Mouse (Mus musculus) yolk sac, embryonic 10.5 days (tissue): ENCODE data around the gene Bex4.
A peak's percentile ranks its signal among the peaks of the same experiment; 100 is the strongest.
"Not testable (repeated sequence)": the region's sequence is repeated elsewhere in the genome, so short reads cannot be mapped to it uniquely, and the experiment has no call there.

Experiments
- DNase-seq: peaks from one replicate; pipeline ENCODE4 v3.0.0-alpha.2; 2017; ENCODE audit warnings: low spot score

Bex4 gene

DNA sequence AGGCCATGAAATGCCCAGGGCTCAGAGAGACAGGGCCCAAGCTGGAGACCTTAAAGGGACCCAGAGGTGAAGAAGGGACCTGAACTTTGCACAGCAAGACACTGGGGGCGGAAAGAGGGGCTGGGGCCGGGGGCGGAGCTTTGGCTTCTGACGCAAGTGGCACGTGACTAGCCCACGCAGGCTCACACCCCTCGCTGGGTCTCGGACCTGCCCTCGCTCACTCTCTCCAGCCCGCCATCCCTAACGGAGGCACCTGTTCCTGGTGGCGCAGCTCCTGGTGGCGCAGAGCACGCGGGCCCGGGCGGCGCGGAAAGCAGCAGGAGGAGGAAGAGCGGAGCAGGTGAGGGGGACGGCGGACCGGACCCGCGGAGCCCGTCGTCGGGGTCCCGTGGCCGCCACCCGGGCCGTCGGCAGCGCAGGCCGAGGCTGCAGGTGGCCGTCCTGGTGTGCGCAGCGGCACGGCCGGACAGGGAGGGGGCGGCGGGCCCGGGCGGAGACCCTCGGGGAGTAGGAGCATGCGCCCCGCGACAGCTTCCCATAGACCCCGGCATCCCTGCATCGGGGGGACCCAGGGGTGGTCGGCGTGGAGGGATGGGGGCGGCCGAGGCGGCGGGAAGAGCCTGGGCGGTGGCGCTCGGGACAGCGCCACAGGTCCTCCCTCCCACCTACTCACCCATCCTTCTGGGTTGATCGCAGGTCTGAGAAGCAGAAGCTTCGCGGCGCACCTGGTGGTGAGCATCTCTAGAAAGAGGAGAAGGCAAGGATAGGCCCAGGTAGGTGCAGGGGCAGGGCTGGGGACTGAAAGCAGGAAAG is at the start of gene Bex4:
Bex4 (plus strand) TSS at position 170 of the 813 bp plus-strand sequence.
- DNase-seq: not testable (repeated sequence)

DNA sequence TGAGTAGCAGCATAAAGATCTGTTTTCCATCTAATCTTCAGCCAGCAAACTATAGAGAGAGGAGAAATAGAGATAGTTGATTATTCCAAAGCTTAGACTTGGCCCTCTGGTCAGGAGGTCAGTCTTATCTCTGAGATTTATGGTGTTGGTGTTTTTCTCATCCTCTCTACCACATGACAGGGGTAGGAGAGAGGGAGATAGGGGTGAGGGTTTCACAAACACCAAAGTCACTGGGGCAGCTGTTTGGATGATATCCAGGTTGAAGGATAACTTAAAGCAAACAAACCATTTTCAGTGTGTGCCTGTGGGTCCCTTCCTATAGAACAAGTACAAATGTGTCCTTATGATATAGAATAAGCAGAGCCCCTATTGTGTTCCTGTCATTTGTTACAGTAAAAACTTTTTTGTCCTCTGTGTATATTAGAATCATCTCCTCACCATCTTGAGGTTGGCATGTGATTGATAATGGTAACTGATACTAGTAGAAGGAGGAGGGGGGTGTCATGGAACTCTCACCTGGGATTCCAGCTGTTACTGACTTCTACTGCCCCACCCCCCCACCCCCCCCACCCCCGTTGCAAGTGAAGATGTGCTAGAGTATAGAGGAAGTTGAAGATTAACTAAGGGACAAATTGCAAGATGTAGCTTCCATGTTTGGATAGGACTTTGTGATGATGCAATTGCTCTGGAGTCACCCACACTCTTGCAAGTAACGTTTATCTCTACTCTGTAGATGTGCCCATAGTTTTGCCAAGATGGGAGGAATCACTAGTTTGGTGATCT is 46.1 kb upstream of the Bex4 start:
- peak; percentile 70 for DNase-seq

DNA sequence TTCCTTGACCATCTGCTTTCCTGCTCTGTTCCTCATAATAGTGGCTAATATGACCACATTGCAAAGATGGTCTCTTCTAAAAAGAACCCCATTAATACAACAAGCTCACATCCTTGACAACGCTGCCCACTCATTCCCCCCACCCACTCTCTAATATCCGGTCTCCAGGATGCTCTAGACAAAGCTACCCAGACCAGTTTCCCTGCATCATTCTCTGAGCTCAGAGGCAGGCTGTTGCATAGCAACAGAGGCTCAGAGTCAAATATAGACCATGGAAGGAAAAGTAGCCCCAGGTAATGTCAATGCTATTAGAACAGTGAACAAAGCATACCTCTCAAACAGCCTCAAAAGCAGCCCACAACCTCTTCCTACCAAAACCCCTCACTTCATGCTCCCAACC is 44.4 kb upstream of the Bex4 start:
- DNase-seq: no peak

DNA sequence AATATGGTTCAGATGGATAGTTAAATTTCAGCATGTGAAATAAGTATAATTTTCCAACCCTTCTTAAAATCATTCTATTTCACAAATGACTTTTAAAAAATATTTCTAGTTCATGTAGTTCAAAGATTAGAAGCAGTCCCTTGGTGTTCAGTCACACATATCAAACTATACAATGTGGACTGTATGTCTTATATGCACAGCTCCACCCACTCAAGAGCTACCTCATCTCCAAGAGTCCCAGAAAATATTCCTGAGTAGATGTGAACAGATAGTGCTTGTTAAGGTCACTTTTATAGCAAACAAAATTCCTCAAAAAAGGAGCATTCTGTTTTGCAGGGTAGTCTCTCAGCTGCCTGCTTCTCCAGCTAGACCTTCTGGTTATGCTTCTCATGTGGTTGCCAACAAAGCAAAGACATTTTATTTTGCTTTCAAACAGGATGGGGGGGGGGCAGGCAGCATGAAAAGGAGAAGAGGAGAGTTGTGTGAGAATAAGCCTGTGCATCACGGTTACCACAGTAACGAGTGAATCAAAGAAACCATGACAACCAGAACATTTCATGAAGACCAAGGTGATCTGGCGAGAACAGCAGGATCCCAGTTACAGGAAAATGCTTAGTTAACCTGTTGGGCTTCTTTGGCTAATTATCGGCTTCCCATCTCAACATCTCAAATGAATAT is 34.6 kb upstream of the Bex4 start:
- DNase-seq: no peak

DNA sequence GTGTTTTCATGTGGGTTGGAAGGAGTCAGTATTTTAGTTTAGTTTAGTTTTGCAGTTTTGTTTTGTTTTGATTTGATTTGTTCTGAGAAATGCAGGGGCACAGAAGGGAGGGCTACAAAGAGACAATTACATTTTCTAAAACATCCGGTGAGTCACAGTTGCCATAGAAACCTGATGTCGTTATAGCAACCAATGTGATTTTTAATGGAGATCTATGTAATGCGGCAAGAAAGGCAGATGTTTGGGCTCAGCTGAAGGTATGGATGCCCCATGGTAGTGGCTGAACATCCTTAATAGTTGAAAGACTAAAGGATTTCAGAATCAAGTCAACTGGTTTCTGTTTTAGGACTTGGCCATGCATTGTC is 34.1 kb upstream of the Bex4 start:
- no peak for DNase-seq

DNA sequence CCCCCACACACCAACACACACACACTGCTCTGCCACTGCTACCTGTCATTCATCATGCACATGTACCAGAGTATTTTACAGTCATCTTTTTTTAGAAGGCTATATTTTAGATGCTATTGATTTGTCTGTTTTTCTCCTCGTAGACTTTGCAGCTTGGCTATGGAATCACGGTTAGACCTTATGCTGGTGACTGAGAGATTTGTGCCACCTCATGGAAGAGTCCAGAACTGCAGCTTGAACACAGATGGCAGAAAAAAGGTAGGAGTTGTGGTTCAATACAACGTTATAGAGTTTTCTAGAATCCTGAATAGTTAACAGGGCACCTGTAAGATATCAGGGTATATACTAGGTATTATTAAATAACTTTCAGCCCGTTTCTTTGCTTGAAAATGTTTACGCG is 30.9 kb upstream of the Bex4 start:
- peak; percentile 40 for DNase-seq

DNA sequence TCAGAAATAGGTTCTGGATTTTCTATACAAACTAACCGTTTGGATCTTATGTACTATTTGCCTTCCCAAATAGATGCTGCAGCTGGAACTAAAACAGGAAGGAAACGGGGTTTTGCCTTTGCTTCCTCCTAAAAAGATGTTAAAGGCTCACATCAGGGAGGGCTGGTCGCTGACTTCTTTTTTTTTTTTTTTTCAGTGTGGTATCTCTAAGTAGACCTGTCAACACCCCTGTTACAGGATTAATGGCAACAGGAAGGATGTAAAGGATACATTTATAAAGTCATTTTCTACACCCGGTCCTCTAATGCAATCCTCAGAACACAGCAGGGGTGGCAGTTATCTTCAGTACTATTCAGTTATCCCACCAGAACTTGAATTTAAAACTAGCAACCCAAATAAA is 23.8 kb upstream of the Bex4 start:
- no peak for DNase-seq

DNA sequence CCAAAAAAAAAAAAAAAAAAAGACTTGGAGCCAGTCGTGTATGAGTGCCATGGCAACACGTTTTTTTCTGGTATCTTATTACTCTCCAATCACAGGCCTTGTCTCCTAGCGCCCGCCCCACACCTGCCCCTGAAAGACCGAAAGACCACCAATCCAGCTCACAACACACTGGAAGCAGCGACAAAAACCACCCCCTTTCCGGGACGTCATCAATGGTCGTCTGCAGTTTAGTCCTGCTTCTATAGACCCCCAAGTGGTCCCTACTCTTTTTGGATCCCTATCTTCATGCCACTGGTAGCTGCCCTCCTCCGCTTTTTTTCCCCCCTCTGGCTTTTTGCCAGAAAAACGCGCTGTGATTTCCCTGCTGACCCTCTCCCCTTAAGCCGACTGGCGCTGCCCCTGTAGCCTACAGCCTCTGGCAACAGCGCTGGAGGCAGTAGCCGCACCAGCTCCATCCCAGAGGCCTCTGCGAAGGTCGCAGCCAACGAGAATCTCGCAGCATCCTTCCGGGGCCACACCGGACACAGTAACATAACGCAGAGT is 23.3 kb upstream of the Bex4 start:
- peak; percentile 67 for DNase-seq

DNA sequence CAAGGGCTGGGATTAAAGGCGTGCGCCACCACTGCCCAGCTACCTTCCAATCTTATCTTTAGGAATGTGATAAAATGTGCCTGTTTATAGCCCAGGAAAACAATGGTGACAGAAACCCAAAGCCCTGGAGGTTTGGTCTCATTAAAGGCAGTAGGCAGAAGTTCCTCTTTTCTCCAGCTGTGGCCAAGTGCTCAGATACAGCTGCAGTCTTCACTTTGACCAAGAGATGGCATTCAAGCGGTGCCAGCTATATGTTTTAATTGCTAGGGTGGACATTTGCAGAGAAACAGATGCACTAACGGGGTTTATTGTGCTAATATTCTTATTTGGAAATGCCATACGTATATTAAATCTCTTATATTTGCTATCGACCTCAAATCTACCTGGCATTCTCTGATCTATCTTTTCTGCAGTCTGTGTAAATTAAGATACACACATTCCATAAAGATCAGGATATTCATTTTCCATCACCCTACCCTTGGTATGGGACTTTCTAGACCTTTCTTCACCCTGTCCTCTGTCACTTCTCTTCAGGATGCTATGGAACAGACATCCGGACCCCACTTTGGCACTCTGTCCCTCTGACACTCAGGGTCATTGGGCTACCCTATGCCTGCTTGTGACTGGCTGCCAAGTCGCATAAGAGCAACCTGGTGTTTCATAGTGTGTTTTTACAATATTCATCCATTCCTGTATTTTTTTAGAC is 11.6 kb upstream of the Bex4 start:
- DNase-seq: no peak

DNA sequence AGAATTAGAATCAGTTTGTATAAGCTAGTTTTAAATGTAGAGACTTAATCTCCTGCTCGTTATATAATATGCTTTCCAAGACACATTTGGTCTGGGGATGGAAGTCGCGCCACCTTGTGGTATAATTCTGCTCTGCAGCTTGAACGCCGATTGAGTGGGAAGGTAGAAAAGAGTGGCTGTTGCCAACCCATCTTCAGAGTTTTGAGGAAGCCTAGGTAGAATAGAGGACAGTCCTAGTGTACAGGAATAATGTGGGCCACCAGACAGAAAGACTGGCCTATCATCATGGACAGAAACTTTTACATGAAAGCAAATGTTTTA is 11.1 kb upstream of the Bex4 start:
- DNase-seq: peak; percentile 50

DNA sequence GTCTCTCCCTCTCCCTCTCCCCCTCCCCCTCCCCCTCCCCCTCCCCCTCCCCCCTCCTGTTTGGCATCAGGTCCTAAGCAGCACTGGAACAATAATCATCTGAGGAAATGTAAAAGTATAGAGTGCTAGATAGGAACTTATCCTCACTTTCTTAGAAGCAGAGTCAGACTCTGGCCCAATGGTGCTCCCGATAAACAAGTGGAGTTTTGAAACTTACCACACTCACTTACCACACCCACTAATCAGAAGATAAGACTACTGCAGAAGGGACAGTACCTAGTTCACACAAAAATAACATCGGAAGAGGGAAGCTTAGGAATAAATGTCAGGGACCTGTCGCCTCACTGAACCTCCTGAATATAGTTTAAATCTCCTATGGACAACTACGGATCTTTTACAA is 3.2 kb upstream of the Bex4 start:
- DNase-seq: no peak

DNA sequence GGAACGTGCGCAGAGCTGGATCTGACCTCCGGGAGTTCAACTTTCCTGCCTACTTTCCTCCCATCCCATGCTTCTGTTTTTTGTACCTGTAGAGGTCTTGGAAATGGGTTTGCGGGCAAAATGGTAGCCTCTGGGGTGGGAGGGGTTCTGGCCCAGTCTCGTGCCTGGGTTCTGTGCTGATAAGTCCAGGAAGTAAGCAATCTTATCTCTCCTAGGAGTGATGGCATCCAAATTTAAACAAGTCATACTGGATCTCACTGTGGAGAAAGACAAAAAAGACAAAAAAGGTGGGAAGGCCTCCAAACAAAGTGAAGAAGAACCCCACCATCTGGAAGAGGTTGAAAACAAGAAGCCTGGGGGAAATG is 826 bp downstream of the Bex4 start:
- DNase-seq: not testable (repeated sequence)

DNA sequence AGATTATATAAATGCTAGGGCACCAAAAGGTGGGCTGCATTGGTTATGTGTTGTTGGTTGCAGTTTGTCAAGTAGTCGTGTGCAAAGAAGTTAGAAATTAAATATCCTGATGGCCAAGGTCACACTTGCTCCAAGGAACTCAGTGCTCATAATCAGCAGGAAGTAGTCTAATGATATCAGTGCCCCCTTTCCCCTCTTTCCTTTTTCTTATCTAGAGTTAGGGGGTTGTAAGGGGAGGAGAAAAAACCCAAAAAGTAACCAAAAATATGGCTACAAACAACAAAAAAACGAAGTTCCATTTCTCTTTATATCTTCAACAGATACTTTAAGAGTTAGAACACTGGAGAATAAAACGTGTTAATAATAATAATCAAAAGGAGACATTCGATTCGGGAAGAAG is 2.6 kb downstream of the Bex4 start:
- DNase-seq: no peak

DNA sequence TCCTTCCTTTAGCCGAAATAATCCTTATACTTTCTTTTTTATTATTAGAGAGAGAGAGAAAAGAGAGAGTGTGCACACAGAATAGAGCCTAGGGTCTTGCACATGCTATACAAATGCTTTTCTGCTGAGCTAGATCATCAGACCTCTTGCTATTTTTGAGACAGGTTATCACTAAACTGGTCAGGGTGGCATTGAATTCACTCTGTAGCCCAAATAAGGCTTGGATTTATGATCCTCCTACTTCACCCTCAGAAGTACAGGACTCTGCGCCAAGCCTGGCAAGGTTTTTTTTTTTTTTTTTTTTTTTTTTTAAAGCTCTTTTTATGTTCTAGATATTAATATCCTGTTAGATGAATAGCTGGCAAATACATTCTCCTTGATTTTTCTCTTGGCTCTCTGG is 4.9 kb downstream of the Bex4 start:
- no peak for DNase-seq

DNA sequence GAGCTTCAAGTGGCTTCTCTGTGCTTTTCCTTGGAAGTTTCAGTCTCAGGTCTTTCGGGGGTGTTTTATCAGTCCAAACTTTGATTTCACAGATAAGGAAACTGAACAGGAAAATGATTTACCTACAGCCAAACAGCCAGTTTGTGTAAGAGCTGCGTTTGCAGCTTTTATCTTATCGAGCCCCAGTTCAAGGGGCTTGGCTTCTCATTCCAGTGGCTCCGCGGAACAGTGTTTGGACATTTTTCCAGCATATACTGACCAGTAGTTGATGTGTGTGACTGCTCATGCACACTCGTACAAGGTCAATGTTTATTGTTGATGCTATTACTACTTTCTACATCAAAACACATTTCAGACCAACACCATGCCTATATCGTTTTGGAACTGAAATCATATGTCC is 5.4 kb downstream of the Bex4 start:
- peak; percentile 55 for DNase-seq

DNA sequence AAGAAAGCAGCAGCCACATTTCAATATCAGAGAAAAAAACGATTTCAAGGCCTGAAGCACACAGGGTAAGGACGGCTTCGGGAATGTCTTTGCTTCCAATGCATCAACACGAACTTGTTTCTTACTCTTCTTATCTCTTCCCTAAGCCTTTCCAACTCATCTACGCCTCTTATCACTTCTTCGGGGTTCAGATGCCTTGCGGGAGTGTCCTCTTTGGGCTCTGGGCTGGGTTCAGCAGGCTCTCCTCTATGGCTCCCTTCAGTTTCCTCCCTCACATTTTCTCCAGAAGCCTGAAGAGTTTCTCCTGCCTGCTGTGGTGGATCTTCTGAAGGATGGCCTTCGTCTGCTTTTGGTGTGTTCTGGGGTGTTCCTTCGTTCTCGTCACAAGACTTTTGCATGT is 31.8 kb downstream of the Bex4 start:
- DNase-seq: no peak

DNA sequence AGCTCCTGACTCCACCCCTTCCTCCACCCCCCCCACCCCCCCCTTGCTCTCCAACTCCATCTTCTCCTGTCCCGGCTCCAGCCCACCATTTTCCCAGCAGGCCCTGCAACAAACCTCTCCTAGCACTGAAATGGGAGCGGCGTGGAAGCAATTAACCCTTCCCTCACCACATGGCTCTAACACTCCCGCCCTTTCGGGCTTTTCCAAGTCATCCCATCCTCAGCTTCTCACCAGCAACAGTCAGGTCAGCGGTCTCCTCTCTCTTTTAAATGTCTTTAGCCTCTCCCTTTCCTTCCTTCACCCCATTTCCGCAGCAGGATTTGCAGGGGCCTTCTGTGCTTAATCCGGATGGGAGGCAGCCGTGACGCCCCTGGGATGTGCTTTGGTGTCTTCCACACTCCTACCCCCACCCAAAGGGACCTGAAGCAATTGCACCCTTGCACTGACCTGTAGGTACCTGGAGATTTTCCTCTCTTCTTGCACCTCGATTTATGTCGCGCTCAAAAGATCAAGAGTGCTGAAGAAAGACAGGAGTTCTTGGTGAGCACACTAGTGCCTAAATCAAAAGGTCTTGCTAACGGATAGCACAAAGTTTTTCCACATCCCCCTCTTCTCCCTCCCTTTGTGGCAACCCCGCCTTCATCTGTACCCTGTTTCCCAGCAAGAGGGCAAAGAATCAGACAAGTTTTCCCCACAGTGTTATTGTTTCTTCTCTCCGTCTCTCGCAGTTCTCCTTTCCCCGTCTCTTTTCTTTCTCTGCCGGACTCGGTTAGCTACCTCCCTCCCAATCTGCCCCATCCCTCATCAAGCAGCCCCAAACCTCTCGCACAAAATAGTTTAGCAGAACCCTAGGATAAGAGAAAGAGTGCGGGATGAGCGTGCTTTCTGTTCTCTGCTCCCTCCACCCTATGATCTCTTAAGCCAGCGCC is 32.7 kb downstream of the Bex4 start:
- DNase-seq: peak; percentile 86

DNA sequence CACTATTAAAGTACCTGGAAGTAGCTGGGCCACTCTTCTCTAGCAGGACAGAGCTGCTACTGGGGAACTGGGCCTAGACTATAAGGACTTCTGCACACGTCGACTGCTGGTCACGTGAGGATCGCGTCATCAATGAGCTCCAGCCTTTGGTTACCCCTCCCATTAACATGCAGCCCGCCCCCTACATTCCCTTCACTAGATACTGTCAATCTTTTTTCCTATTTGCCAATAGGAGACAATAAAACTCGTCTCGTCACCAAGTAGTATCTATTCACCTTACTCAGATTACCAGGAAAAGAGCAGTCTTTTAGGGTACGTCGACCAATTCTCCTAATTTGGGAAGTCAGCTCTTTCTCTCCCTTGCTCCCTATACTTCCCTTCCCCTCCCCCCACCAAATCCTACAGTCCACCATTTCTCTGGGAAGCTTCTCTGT is 33.3 kb downstream of the Bex4 start, which contains the start of gene Tceal8:
Tceal8 (minus strand) TSS at position 225 of the 434 bp plus-strand sequence.
- DNase-seq: peak; percentile 87

DNA sequence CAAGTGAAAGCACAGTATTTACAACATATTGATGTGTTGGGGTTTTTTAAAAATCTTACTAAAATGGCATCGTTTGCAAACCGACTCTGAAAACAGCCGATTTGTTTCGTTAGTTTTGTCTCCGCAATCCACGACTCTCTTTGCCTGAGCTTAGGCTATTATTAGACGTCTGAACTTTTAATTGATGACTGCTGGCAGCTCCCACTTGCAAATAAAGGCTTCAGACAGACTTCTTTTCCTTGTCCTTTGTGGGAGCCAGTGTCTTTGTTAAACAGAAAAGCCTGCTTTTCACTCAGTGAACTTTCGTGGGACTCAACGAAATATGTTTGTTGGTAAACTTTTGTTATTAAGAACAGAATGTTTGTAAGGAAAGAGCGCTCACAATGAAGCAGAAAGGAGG is 34.0 kb downstream of the Bex4 start:
- no peak for DNase-seq

DNA sequence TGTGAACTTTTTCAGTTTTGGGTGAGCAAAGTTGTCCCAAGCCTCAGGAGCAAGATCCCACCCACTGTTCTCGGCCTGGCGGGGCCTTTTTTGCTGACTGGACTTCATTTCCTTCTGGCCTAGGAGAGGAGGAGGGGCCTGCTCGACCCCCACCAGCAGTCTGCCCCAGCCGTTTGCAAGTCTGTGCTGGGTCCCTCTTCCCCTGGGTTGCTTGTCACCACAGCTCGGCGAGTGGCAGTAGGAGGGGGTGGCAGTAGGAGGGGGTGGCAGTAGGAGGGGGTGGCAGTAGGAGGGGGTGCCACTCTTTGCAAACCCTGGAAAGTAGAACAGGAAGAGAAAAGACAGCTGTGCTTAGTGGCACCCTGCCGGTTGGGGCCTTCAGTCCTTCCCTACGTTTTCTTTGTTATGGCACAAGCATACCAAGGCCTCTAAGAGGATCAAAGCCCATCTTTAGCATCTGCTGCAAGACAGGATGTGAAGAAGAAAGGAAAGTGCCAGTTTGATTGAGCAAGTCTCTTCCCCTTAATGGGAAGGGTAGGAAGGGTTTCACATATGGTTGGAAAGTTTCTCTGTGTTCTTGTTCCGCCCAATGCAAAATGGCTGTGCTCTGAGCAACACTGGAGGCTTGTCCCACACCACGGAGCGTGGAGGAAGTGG is 42.2 kb downstream of the Bex4 start:
- no peak for DNase-seq
